Mouse (Mus musculus): Measurements from ENCODE around the gene A4gnt. TPM values are rescaled to one million over a fixed set of nuclear protein-coding genes. Genes with fewer than 3 reads are reported as not detected.

Gene A4gnt
- polyA plus RNA-seq, 1 experiment from 2014 or later: 0.08 TPM

GRCm38 (mm10) chr9:99639957-99640356, 27.7 kb downstream of the A4gnt start:
- peaks cover 77% of the 10 kb centered on the region for H3K36me3 ChIP-seq (ENCODE audit: control insufficient read depth, insufficient read depth, low read length)
- H3K9ac ChIP-seq (ENCODE audit: low read length): no peak overlapping the region
- ATAC-seq (replicated peaks; ENCODE audit: low FRiP score, low TSS enrichment, low read depth) (0 out of 2 replicates have a peak, but pooled peaks have one; percentile 53), DNase-seq (ENCODE audit: low spot score) (no peak)
- H3K9me3 ChIP-seq (ENCODE audit: control insufficient read depth, low read length): no peaks in the 10 kb centered on the region
- WGBS: 72% methylated on average over 5 of the region's 5 CpGs
- H3K27ac ChIP-seq (ENCODE audit: low read depth): no peak overlapping the region
- H3K4me1 ChIP-seq (replicated peaks; ENCODE audit: control insufficient read depth, insufficient read depth, low read length): no peaks in the 10 kb centered on the region
- H3K4me2 ChIP-seq (ENCODE audit: low read length): no peak overlapping the region
- no peaks in the 10 kb centered on the region for H3K27me3 ChIP-seq (replicated peaks; ENCODE audit: control insufficient read depth, insufficient read depth, low read length)
- no peak overlapping the region for H3K4me3 ChIP-seq (ENCODE audit: low read depth, low read length)

DNA sequence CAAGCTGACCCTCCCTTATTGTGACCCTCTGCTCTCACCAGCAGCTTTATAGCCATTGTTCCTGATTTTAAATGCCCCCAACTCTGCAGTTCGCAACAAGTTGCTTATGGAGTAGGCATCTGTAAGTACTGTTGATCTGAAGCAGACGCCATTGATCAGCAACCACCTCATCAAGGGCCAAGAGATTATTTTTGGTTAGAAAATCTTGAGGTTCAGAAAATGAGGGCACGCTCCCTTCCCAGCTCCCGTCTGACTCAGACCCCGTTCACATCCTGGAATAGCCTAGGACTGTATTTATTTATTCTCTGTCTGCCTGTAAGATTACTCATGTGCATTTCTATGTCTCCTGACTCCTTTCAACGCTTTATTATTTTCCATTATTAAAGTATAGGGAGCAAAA, 33.1 kb downstream of the A4gnt start:
- Histone ChIP-seq H3K4me3 (ENCODE audit: low read depth, low read length) (no peak overlapping the region), H3K9ac (ENCODE audit: low read length) (no peak overlapping the region), H3K27me3 (replicated peaks; ENCODE audit: control insufficient read depth, insufficient read depth, low read length) (no peaks in the 10 kb centered on the region), H3K9me3 (ENCODE audit: control insufficient read depth, low read length) (no peaks in the 10 kb centered on the region), H3K4me2 (ENCODE audit: low read length) (no peak overlapping the region), H3K27ac (ENCODE audit: low read depth) (no peak overlapping the region), H3K4me1 (replicated peaks; ENCODE audit: control insufficient read depth, insufficient read depth, low read length) (no peaks in the 10 kb centered on the region), H3K36me3 (ENCODE audit: control insufficient read depth, insufficient read depth, low read length) (peaks cover 84% of the 10 kb centered on the region)
- ATAC-seq (replicated peaks; ENCODE audit: low FRiP score, low TSS enrichment, low read depth): no peak
- 92% methylated on average over 6 of the region's 6 CpGs for WGBS
- no peak for DNase-seq (ENCODE audit: low spot score)

DNA sequence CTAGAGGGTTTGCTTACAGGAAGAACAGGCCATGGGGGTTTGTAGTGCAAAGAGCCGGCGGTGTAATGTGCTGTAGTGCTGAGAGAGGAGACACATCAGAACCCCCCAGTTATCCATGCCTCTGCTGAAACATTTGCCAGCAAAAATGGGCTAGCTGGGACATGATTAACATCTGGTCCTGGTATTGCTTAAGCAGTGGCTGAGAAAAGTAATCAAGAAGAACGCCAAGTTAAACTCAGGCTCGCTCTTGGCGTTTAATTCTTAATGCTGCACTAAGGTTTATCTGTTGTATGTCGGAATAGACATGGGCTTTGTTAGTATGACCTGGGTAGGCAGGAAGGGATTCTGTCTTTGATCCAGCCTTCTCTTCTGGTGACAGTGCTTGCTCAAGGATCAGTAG, 33.8 kb downstream of the A4gnt start:
- 89% methylated on average over 6 of the region's 6 CpGs for WGBS
- H3K27me3 ChIP-seq (replicated peaks; ENCODE audit: control insufficient read depth, insufficient read depth, low read length): no peaks in the 10 kb centered on the region
- ATAC-seq (replicated peaks; ENCODE audit: low FRiP score, low TSS enrichment, low read depth): no peak

DNA sequence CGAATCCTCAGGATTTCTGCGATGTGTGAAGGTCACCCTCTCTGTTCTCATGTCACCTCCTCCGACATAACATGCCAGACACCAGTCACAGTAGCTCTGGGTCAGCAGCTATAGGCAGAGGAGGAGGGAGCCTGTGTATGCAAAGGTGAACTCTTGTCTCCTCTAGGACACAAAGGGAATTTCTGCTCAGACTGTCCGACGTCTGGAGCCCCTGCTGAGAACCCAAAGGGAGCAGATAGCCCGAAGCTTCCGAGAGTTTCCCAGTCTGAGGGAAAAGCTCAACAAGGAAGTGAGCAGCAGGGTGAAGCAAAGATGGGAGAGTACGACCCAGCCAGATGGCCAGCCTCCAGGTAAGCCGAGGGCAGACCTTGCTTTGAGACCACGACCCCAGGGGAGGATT, 48.5 kb downstream of the A4gnt start:
- H3K4me1 ChIP-seq (replicated peaks; ENCODE audit: control insufficient read depth, insufficient read depth, low read length): no peaks in the 10 kb centered on the region
- DNase-seq (ENCODE audit: low spot score) (no peak), ATAC-seq (replicated peaks; ENCODE audit: low FRiP score, low TSS enrichment, low read depth) (no peak)
- H3K9ac ChIP-seq (ENCODE audit: low read length): no peak overlapping the region
- H3K27me3 ChIP-seq (replicated peaks; ENCODE audit: control insufficient read depth, insufficient read depth, low read length): no peaks in the 10 kb centered on the region
- H3K9me3 ChIP-seq (ENCODE audit: control insufficient read depth, low read length): no peaks in the 10 kb centered on the region
- H3K4me2 ChIP-seq (ENCODE audit: low read length): no peak overlapping the region
- H3K4me3 ChIP-seq (ENCODE audit: low read depth, low read length): no peak overlapping the region
- peaks cover 56% of the 10 kb centered on the region for H3K36me3 ChIP-seq (ENCODE audit: control insufficient read depth, insufficient read depth, low read length)
- 84% methylated on average over 10 of the region's 10 CpGs for WGBS
- H3K27ac ChIP-seq (ENCODE audit: low read depth): no peak overlapping the region

More for the DNA sequence above, 33.8 kb downstream of the A4gnt start:
- Histone ChIP-seq H3K4me3 (ENCODE audit: low read depth, low read length) (no peak overlapping the region), H3K27ac (ENCODE audit: low read depth) (no peak overlapping the region), H3K9ac (ENCODE audit: low read length) (no peak overlapping the region), H3K4me2 (ENCODE audit: low read length) (no peak overlapping the region), H3K9me3 (ENCODE audit: control insufficient read depth, low read length) (no peaks in the 10 kb centered on the region), H3K36me3 (ENCODE audit: control insufficient read depth, insufficient read depth, low read length) (peaks cover 88% of the 10 kb centered on the region), H3K4me1 (replicated peaks; ENCODE audit: control insufficient read depth, insufficient read depth, low read length) (no peaks in the 10 kb centered on the region)
- DNase-seq (ENCODE audit: low spot score): no peak

DNA sequence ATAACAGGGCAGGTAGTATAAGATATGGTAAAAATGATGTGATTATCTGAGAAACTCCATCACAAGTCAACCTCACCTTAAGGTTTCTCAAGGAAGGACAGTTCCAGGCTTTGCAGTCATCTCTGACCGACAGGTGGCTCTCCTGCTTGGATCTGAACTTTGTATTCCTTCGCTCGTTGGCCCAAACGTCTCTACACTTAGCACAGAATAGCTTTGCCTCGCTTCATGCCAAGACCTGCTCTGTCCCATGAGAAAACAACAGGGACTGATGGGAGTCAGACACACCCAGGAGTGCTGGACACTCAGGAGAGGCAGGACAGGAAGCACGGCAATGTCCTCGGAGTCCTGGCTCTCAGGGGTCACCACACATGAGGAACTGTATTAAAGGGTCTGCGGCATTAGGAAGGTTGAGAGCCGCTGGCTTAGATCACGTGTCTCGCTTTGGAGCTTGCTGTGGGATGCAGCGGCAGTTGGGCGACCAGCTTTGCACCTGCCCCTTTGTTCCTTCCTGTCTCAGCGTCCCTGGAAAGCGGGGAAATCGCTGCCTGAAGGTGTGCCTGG, 49.4 kb downstream of the A4gnt start:
- 59% methylated on average over 16 of the region's 16 CpGs for WGBS
- Histone ChIP-seq H3K27ac (ENCODE audit: low read depth) (no peak overlapping the region), H3K9me3 (ENCODE audit: control insufficient read depth, low read length) (no peaks in the 10 kb centered on the region), H3K4me1 (replicated peaks; ENCODE audit: control insufficient read depth, insufficient read depth, low read length) (no peaks in the 10 kb centered on the region), H3K9ac (ENCODE audit: low read length) (no peak overlapping the region), H3K4me2 (ENCODE audit: low read length) (no peak overlapping the region), H3K4me3 (ENCODE audit: low read depth, low read length) (no peak overlapping the region), H3K27me3 (replicated peaks; ENCODE audit: control insufficient read depth, insufficient read depth, low read length) (no peaks in the 10 kb centered on the region), H3K36me3 (ENCODE audit: control insufficient read depth, insufficient read depth, low read length) (peaks cover 56% of the 10 kb centered on the region)
- ATAC-seq (replicated peaks; ENCODE audit: low FRiP score, low TSS enrichment, low read depth) (no peak), DNase-seq (ENCODE audit: low spot score) (no peak)

DNA sequence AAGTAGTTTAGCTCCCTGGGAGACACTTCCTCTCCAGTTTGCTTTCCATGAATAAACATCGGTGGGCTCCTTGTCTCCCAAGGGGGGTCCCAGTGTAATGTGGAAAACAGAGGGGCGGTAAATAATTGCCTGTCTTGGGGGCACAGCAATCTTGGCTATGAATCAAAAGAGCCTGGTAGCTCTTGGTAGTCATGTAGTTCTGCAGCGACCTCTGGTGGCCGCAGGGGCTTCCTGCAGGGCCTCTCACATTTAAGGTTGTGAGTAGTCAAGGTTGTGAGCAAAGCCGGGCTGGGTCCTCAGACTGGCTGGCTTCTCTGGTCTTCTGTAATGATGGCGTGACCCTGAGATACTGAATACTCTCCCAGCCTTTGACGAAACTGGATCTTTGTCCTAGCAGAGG, 50.1 kb downstream of the A4gnt start:
- Histone ChIP-seq H3K27me3 (replicated peaks; ENCODE audit: control insufficient read depth, insufficient read depth, low read length) (no peaks in the 10 kb centered on the region), H3K4me2 (ENCODE audit: low read length) (no peak overlapping the region), H3K27ac (ENCODE audit: low read depth) (no peak overlapping the region), H3K4me3 (ENCODE audit: low read depth, low read length) (no peak overlapping the region), H3K36me3 (ENCODE audit: control insufficient read depth, insufficient read depth, low read length) (peaks cover 55% of the 10 kb centered on the region), H3K9ac (ENCODE audit: low read length) (no peak overlapping the region), H3K4me1 (replicated peaks; ENCODE audit: control insufficient read depth, insufficient read depth, low read length) (no peaks in the 10 kb centered on the region), H3K9me3 (ENCODE audit: control insufficient read depth, low read length) (no peaks in the 10 kb centered on the region)
- peak; percentile 94 for DNase-seq (ENCODE audit: low spot score)
- WGBS: 24% methylated on average over 7 of the region's 7 CpGs
- peak; percentile 58 for ATAC-seq (replicated peaks; ENCODE audit: low FRiP score, low TSS enrichment, low read depth)

- Histone ChIP-seq H3K9ac (ENCODE audit: low read length) (no peak overlapping the region), H3K27me3 (replicated peaks; ENCODE audit: control insufficient read depth, insufficient read depth, low read length) (no peaks in the 10 kb centered on the region), H3K4me2 (ENCODE audit: low read length) (no peak overlapping the region), H3K36me3 (ENCODE audit: control insufficient read depth, insufficient read depth, low read length) (peaks cover 58% of the 10 kb centered on the region), H3K9me3 (ENCODE audit: control insufficient read depth, low read length) (no peaks in the 10 kb centered on the region), H3K4me1 (replicated peaks; ENCODE audit: control insufficient read depth, insufficient read depth, low read length) (no peaks in the 10 kb centered on the region), H3K27ac (ENCODE audit: low read depth) (no peak overlapping the region), H3K4me3 (ENCODE audit: low read depth, low read length) (no peak overlapping the region)
- ATAC-seq (replicated peaks; ENCODE audit: low FRiP score, low TSS enrichment, low read depth) (no peak), DNase-seq (ENCODE audit: low spot score) (no peak)
- 92% methylated on average over 10 of the region's 10 CpGs for WGBS
These were observed 50.6 kb downstream of the A4gnt start for GRCm38 (mm10) chr9:99662887-99663286.

GRCm38 (mm10) chr9:99667596-99667995, 55.3 kb downstream of the A4gnt start:
- Histone ChIP-seq H3K27ac (ENCODE audit: low read depth) (no peak overlapping the region), H3K4me3 (ENCODE audit: low read depth, low read length) (no peak overlapping the region), H3K9ac (ENCODE audit: low read length) (no peak overlapping the region), H3K36me3 (ENCODE audit: control insufficient read depth, insufficient read depth, low read length) (peaks cover 66% of the 10 kb centered on the region), H3K4me2 (ENCODE audit: low read length) (no peak overlapping the region), H3K4me1 (replicated peaks; ENCODE audit: control insufficient read depth, insufficient read depth, low read length) (no peaks in the 10 kb centered on the region), H3K9me3 (ENCODE audit: control insufficient read depth, low read length) (no peaks in the 10 kb centered on the region), H3K27me3 (replicated peaks; ENCODE audit: control insufficient read depth, insufficient read depth, low read length) (no peaks in the 10 kb centered on the region)
- no peak for DNase-seq (ENCODE audit: low spot score)
- WGBS: 87% methylated on average over 8 of the region's 8 CpGs
- no peak for ATAC-seq (replicated peaks; ENCODE audit: low FRiP score, low TSS enrichment, low read depth)

- no peak for DNase-seq (ENCODE audit: low spot score)
- Histone ChIP-seq H3K4me2 (ENCODE audit: low read length) (no peak overlapping the region), H3K9ac (ENCODE audit: low read length) (no peak overlapping the region), H3K4me3 (ENCODE audit: low read depth, low read length) (no peak overlapping the region), H3K27me3 (replicated peaks; ENCODE audit: control insufficient read depth, insufficient read depth, low read length) (no peaks in the 10 kb centered on the region), H3K27ac (ENCODE audit: low read depth) (no peak overlapping the region), H3K36me3 (ENCODE audit: control insufficient read depth, insufficient read depth, low read length) (peaks cover 32% of the 10 kb centered on the region), H3K4me1 (replicated peaks; ENCODE audit: control insufficient read depth, insufficient read depth, low read length) (no peaks in the 10 kb centered on the region), H3K9me3 (ENCODE audit: control insufficient read depth, low read length) (no peaks in the 10 kb centered on the region)
- no peak for ATAC-seq (replicated peaks; ENCODE audit: low FRiP score, low TSS enrichment, low read depth)
- WGBS: 44% methylated on average over 2 of the region's 2 CpGs
These were observed 59.3 kb downstream of the A4gnt start for GRCm38 (mm10) chr9:99671603-99672002.
